Mouse (Mus musculus): ENCODE measurements at regions not wholly inside any gene's neighbourhood (a gene's known extent, or its start where the extent isn't known, plus 50 kb on each side); places are given as distances from the start of the nearest gene placed in this dataset.

DNA sequence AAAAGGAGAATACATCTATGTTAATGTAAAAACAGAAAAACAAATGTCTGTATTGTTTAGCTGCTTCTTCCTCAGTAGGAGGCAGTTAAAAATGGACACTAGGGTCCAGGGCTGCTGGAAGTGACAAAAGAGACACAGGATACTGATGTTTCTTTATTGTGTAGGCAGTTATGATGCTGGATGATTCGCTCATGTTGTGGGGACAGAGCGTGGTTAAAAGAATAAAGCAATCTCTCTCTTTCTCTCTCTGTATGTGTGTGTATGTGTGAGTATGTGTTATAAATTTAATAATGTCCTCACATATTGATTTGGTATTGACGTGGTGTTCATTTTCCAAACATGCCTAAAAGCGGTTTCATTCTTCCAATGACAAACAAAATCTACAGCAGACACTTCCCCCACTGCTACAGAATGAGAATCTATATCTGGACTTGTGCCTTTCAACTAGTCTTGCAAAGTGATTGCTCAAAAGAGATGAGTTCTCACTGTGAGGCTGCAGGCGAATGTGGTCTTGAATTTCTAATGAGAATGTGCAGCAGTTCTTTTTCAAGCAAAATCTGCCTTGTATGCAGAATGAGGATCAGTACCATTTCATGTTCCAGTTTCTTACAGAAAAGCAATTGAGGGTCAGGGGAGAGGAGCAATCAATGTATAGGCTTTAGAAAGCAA, 87.7 kb upstream of the Nap1l3 start:
- WGBS = 62% methylated on average over 5 of the region's 5 CpGs
- Histone ChIP-seq H3K27ac (ENCODE audit: low read length) (peak overlapping the region; percentile 28; the same call in 1 of the 2 replicates), H3K4me2 (ENCODE audit: low read length) (no peak overlapping the region), H3K27me3 (ENCODE audit: control insufficient read depth, insufficient read depth, low read depth, low read length) (no peaks in the 10 kb centered on the region), H3K4me1 (ENCODE audit: control insufficient read depth, insufficient read depth, low read length) (no peaks in the 10 kb centered on the region), H3K4me3 (ENCODE audit: low read depth, low read length) (no peak overlapping the region), H3K9ac (ENCODE audit: low read depth, low read length) (no peak overlapping the region), H3K36me3 (ENCODE audit: control insufficient read depth, insufficient read depth, low read length) (no peaks in the 10 kb centered on the region), H3K9me3 (replicated peaks; ENCODE audit: control insufficient read depth, low read length, poor library complexity, severe bottlenecking) (no peaks in the 10 kb centered on the region)
- peak; percentile 75; the same call in 1 of the 2 replicates for ATAC-seq
